Mouse (Mus musculus) kidney, adult 2 months (tissue): ENCODE results near the gene Grn. TPM values are rescaled to one million over a fixed set of nuclear protein-coding genes. Genes with fewer than 3 reads are reported as not detected.

ENCODE experiments used
- DNase-seq: peaks from one replicate; pipeline ENCODE4 v3.0.0; 2021
- H3K27ac ChIP-seq: fragments of 200-500 bp; 2 replicates; pipeline ENCODE4 v1.5.1; 2012; ENCODE audit warnings: low read depth, low read length, control low read depth, inconsistent platforms; ENCODE audit not compliant: insufficient read depth
- H3K27me3 ChIP-seq: fragments of 200-500 bp; replicated peaks from 2 replicates; pipeline ENCODE4 v1.6.1; 2012; ENCODE audit warnings: mild to moderate bottlenecking, moderate library complexity, low read length, inconsistent platforms; ENCODE audit not compliant: control insufficient read depth, insufficient read depth
- H3K36me3 ChIP-seq: fragments of 200-500 bp; 2 replicates; pipeline ENCODE4 v1.6.1; 2012; ENCODE audit warnings: mild to moderate bottlenecking, moderate library complexity, low read length, inconsistent platforms; ENCODE audit not compliant: control insufficient read depth, insufficient read depth
- H3K4me1 ChIP-seq: fragments of 200-500 bp; 2 replicates; pipeline ENCODE4 v1.6.1; 2011; ENCODE audit warnings: low read length; ENCODE audit not compliant: control insufficient read depth, insufficient read depth
- H3K4me3 ChIP-seq: fragments of 200-500 bp; 2 replicates; pipeline ENCODE4 v1.5.1; 2011; ENCODE audit warnings: mild to moderate bottlenecking, low read depth, low read length, control low read depth; ENCODE audit not compliant: insufficient read depth
- CTCF ChIP-seq: fragments of 200-500 bp; conservative IDR thresholded peaks from 2 replicates; pipeline ENCODE4 v1.5.1; 2011; ENCODE audit warnings: low read depth, mild to moderate bottlenecking, control low read depth, low read length, moderate library complexity, mixed read lengths; ENCODE audit not compliant: insufficient read depth, insufficient read length
- POLR2A ChIP-seq: fragments of 200-500 bp; IDR thresholded peaks from one replicate; pipeline ENCODE4 v1.6.1; 2011; ENCODE audit warnings: low read depth, low read length, control low read depth
- WGBS: fragments of 180-500 bp; shearing (Covaris S2); methylation state at CpG from one replicate; pipeline ENCODE4 v1.1.7; 2018; 5-methylcytosine and 5-hydroxymethylcytosine counted together
- polyA plus RNA-seq: library from polyadenylated mRNA; depleted of rRNA; stranded (reverse); fragments of >200 nt; gene quantifications from 2 replicates; pipeline ENCODE4 v1.2.3, GENCODE M21; 2012

Gene Grn
- polyA plus RNA-seq, 1 experiment: 195 TPM

- TF ChIP-seq CTCF (no peak), POLR2A (no peak)
- Histone ChIP-seq H3K36me3 (peaks cover 6% of the 10 kb centered on the region), H3K27me3 (no peaks in the 10 kb centered on the region), H3K27ac (peak overlapping the region; percentile 32), H3K4me3 (no peak overlapping the region), H3K4me1 (peaks cover 18% of the 10 kb centered on the region)
- DNase-seq: no peak
- WGBS: 82% methylated on average over 11 of the region's 11 CpGs
Measured at GRCm38 (mm10) chr11:102403657-102404056, 26.5 kb upstream of the Grn start.

GRCm38 (mm10) chr11:102404161-102405010 lies 25.7 kb upstream of the Grn start:
- TF ChIP-seq CTCF: no peak
- TF ChIP-seq POLR2A: peak; percentile 20
- H3K36me3 ChIP-seq: peaks cover 6% of the 10 kb centered on the region
- peak overlapping the region; percentile 32 for H3K27ac ChIP-seq
- DNase-seq: peak; percentile 70
- WGBS: 41% methylated on average over 18 of the region's 18 CpGs
- peaks cover 18% of the 10 kb centered on the region for H3K4me1 ChIP-seq
- no peaks in the 10 kb centered on the region for H3K27me3 ChIP-seq
- peak overlapping the region; percentile 16 for H3K4me3 ChIP-seq

DNA sequence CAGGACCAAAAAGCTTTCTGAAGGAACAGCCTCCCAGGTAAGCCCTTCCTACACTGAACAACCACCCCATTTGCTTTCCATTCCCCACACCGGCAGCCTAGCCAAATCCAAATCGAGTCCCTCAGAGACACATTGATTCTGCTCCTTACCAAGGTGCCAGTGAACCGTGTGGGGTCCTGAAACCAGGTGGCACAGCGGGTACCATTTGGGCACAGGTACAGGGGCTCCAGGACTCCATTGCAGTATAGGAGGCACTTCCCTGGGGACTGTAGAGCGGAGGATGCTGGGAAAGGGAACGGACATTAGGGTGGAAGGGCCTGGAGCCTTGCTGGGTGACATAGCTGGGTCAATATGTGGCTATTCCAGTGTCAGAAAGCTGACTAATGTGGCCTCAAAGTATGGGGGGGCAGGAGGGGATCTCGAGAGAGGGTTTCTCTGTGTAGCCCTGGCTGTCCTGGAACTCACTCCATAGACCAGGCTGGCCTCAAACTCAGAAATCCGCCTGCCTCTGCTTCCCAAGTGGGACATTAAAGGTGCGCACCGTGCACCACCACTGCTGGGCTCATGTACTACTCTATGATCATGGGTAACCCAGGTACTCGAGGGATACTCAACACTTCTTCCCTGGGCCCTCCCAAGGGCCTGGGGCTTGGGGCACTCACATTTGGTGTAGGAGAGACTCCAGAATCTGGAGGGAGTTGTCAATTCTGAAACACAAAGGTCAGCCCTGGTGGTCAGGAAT lies 24.4 kb upstream of the Grn start:
- Histone ChIP-seq H3K36me3 (peaks cover 6% of the 10 kb centered on the region), H3K4me3 (peak overlapping the region; percentile 81), H3K27me3 (no peaks in the 10 kb centered on the region), H3K27ac (peak overlapping the region; percentile 96), H3K4me1 (peaks cover 18% of the 10 kb centered on the region)
- no peak for TF ChIP-seq CTCF
- TF ChIP-seq POLR2A: no peak
- DNase-seq: no peak
- 76% methylated on average over 11 of the region's 11 CpGs for whole genome bisulfite sequencing

GRCm38 (mm10) chr11:102406401-102406800 lies 23.7 kb upstream of the Grn start:
- 13% methylated on average over 3 of the region's 3 CpGs for WGBS
- peaks cover 18% of the 10 kb centered on the region for H3K4me1 ChIP-seq
- peak overlapping the region; percentile 96 for H3K27ac ChIP-seq

DNA sequence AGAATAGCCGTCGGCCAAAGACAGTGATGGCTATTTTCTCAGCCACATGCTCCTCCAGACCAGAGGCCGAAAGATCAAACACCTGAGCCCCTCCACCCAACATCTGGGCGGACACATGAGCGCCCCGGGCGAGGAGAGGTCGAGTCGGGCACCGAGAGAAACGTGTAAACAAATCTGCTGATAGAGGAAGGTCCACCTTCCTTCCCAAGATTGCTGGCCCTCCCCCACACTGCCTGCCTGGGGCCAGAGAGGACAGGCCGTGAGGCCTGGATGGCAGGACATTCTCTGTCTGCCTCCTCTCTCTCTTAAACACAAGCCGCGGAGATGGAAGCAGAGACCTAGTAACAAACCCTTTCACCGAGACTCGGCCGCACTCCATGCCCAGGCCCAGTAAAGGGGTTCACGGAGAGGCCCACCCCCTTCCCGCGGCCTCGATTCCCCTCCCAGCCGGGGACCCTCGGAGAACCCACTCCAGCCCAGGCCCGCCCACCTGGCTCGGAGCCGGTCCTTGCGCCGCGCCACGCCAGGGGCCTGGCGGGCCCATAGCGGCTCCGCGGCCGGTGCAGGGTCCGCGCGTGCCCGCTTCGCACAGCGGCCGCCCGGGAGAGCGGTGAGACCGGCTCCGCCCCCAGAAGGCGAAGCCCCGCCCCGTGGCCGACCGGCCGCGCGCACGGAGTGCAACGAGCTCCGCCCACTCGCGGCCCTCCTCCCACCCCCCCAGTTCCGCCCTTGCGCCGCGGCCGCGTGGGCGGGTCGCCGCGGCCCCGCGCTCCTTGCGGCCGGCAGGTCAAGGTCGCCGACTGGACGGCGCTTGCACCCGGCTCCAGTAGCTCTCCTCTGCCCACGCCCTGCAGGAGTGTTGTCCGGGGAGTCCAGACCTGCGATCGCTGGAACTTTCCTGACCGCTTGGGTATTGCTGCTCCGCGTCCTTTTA lies 22.9 kb upstream of the Grn start:
- TF ChIP-seq CTCF (0 out of 2 replicates have a peak, but pooled peaks have one; percentile 0), POLR2A (peak; percentile 24)
- under 1% methylated on average over 85 of the region's 85 CpGs for WGBS
- Histone ChIP-seq H3K27me3 (no peaks in the 10 kb centered on the region), H3K27ac (peak overlapping the region; percentile 97), H3K4me1 (peaks cover 18% of the 10 kb centered on the region), H3K4me3 (peak overlapping the region; percentile 81), H3K36me3 (peaks cover 6% of the 10 kb centered on the region)
- DNase-seq: peak; percentile 95

More at GRCm38 (mm10) chr11:102406401-102406800, 23.7 kb upstream of the Grn start:
- no peaks in the 10 kb centered on the region for H3K27me3 ChIP-seq
- DNase-seq: no peak
- H3K36me3 ChIP-seq: peaks cover 6% of the 10 kb centered on the region
- H3K4me3 ChIP-seq: peak overlapping the region; percentile 81
- TF ChIP-seq POLR2A: no peak
- TF ChIP-seq CTCF: no peak

- no peak for DNase-seq
- Histone ChIP-seq H3K4me1 (peaks cover 18% of the 10 kb centered on the region), H3K27me3 (no peaks in the 10 kb centered on the region), H3K27ac (peak within 1 kb of the TSS; percentile 97), H3K36me3 (peaks cover 5% of the 10 kb centered on the region), H3K4me3 (peak within 1 kb of the TSS; percentile 81)
- 0% methylated on average over 19 of the region's 19 CpGs for WGBS
- no peak for TF ChIP-seq POLR2A
- no peak for TF ChIP-seq CTCF
Measured at GRCm38 (mm10) chr11:102407834-102408215, 22.3 kb upstream of the Grn start, which contains the start of gene Slc25a39. Gene Slc25a39, minus strand, starts transcription at chr11:102407946.
